Mouse (Mus musculus): ENCODE measurements around the gene Thtpa. TPM values are rescaled to one million over a fixed set of nuclear protein-coding genes. Genes with fewer than 3 reads are reported as not detected.
A peak's percentile ranks its signal among the peaks of the same experiment; 100 is the strongest.

Thtpa gene
- polyA plus RNA-seq, 1 experiment from 2014 or later: 19.2 TPM

DNA sequence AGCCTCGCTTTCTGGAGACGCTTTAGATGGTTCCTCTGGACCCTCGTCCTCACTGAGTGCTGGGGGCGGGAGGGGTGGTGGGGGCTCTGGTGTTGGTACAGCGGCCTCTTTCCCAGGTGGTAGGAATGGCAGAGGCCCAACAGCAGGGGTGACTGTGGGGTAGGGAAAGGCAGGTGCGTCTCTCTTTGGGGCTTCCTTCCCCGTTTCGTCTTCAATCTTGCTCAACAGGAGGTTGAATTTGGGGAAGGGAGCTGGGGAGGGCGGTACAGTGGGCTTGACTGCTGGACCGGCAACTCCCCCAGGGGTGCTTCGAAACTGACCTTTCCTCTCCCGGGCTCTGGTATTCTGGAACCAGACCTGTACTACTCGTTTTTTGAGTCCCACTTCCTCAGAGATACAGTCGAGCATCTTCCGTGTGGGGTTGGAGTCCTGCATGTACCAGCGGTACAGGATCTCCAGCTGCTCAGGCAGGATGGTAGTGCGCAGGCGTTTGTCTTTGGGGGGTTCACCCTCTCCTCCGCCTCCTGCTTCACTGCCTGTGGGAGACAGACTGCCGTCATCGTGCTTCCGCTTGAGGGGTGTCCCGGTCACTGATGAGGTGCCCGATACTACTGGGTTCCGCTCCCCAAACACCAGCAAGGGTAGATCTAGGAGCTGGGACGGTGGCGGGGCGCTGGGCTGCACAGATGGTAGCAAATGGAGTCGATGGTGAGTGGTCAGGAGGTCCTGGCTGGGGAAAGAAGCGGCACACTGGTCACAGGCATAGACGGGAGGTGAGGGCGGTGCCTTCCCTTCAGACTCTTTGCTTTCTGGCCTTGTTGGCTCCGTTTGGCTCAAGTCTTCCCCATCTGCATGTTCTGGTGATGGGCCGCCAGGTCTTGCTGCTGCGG, 29.9 kb upstream of the Thtpa start:
- H3K27me3 ChIP-seq (ENCODE audit: insufficient read depth, low read length): no peaks in the 10 kb centered on the region
- DNase-seq (no peak), ATAC-seq (ENCODE audit: insufficient read depth) (no peak)
- H3K9ac ChIP-seq: no peak overlapping the region
- H3K27ac ChIP-seq (ENCODE audit: low read depth): no peak overlapping the region
- no peak for TF ChIP-seq CTCF (IDR thresholded peaks at IDR 0.05; ENCODE audit: low read depth)
- no peak overlapping the region for H3K4me2 ChIP-seq
- WGBS: 61% methylated on average over 35 of the region's 35 CpGs
- no peaks in the 10 kb centered on the region for H3K9me3 ChIP-seq (ENCODE audit: low read depth, low read length)
- no peak overlapping the region for H3K4me3 ChIP-seq (ENCODE audit: low read depth, low read length)
- H3K36me3 ChIP-seq (ENCODE audit: insufficient read depth): no peaks in the 10 kb centered on the region; the same call in 1 of the 2 replicates
- H3K4me1 ChIP-seq (ENCODE audit: insufficient read depth): peaks cover 6% of the 10 kb centered on the region; the same call in 1 of the 2 replicates

- Histone ChIP-seq H3K27me3 (ENCODE audit: insufficient read depth, low read length) (no peaks in the 10 kb centered on the region), H3K9me3 (ENCODE audit: low read depth, low read length) (no peaks in the 10 kb centered on the region), H3K4me1 (ENCODE audit: insufficient read depth) (peaks cover 6% of the 10 kb centered on the region; the same call in 1 of the 2 replicates), H3K4me2 (no peak overlapping the region), H3K4me3 (ENCODE audit: low read depth, low read length) (no peak overlapping the region), H3K27ac (ENCODE audit: low read depth) (no peak overlapping the region), H3K36me3 (ENCODE audit: insufficient read depth) (no peaks in the 10 kb centered on the region; the same call in 1 of the 2 replicates), H3K9ac (no peak overlapping the region)
- ATAC-seq (ENCODE audit: insufficient read depth): no peak
- DNase-seq: no peak
- no peak for TF ChIP-seq CTCF (IDR thresholded peaks at IDR 0.05; ENCODE audit: low read depth)
- 85% methylated on average over 13 of the region's 13 CpGs for WGBS
Observed at GRCm38 (mm10) chr14:55065391-55065790, 29.2 kb upstream of the Thtpa start.

DNA sequence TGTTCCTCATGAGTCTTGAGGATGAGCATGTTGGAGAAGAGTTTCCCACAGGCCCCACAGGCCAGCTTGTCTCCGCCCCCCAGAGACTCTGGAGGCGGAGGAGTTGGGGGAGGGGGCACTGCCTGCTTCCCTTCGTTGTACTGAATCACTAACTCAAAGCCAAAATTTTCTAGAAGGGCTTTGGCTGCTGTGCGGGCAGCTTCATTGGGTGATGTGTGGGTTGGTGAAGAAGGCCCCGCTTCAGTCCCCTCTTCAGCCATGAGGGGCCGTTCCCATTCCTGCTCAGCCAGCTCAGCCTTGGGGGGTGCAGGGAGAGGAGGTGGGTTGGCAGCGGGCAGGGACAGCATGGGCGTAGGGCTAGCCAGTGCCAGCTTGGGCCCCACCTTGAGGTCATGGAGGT, 28.5 kb upstream of the Thtpa start:
- 83% methylated on average over 8 of the region's 8 CpGs for WGBS
- Histone ChIP-seq H3K9me3 (ENCODE audit: low read depth, low read length) (no peaks in the 10 kb centered on the region), H3K4me2 (no peak overlapping the region), H3K36me3 (ENCODE audit: insufficient read depth) (no peaks in the 10 kb centered on the region; the same call in 1 of the 2 replicates), H3K4me3 (ENCODE audit: low read depth, low read length) (no peak overlapping the region), H3K9ac (no peak overlapping the region), H3K27me3 (ENCODE audit: insufficient read depth, low read length) (no peaks in the 10 kb centered on the region), H3K4me1 (ENCODE audit: insufficient read depth) (peaks cover 6% of the 10 kb centered on the region; the same call in 1 of the 2 replicates), H3K27ac (ENCODE audit: low read depth) (no peak overlapping the region)
- ATAC-seq (ENCODE audit: insufficient read depth): no peak
- DNase-seq: no peak
- no peak for TF ChIP-seq CTCF (IDR thresholded peaks at IDR 0.05; ENCODE audit: low read depth)

GRCm38 (mm10) chr14:55071756-55072155, 22.8 kb upstream of the Thtpa start:
- H3K27ac ChIP-seq (ENCODE audit: low read depth): no peak overlapping the region
- 23% methylated on average over 19 of the region's 19 CpGs for WGBS
- no peaks in the 10 kb centered on the region for H3K27me3 ChIP-seq (ENCODE audit: insufficient read depth, low read length)
- H3K4me1 ChIP-seq (ENCODE audit: insufficient read depth): no peaks in the 10 kb centered on the region
- TF ChIP-seq CTCF (IDR thresholded peaks at IDR 0.05; ENCODE audit: low read depth): no peak
- no peak overlapping the region for H3K9ac ChIP-seq
- no peaks in the 10 kb centered on the region for H3K9me3 ChIP-seq (ENCODE audit: low read depth, low read length)
- H3K4me3 ChIP-seq (ENCODE audit: low read depth, low read length): no peak overlapping the region
- ATAC-seq (ENCODE audit: insufficient read depth) (no peak), DNase-seq (no peak)
- H3K4me2 ChIP-seq: no peak overlapping the region
- no peaks in the 10 kb centered on the region for H3K36me3 ChIP-seq (ENCODE audit: insufficient read depth)

DNA sequence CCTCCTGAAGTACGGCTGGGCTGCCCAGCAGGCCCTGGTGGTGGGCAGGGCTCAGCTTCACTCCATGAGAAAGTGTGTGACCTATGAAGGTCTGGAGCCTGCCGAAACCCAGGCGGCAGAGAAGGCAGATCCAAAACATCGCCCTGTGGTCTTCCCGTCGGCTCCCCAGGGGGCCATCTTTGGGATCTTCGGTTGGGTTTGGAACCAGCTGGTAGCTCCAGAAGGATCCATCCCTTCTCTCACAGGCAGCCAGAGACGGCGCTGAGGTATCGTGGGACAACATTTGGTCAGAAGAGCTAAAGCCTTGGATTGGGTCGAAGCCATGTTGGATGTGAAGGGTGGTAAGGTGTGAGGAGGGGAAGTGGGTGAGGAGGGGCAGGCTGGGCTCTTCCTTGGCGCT, 20.2 kb upstream of the Thtpa start:
- no peaks in the 10 kb centered on the region for H3K4me1 ChIP-seq (ENCODE audit: insufficient read depth)
- H3K27ac ChIP-seq (ENCODE audit: low read depth): no peak overlapping the region
- TF ChIP-seq CTCF (IDR thresholded peaks at IDR 0.05; ENCODE audit: low read depth): no peak
- H3K4me2 ChIP-seq: no peak overlapping the region
- no peaks in the 10 kb centered on the region; the same call in 1 of the 2 replicates for H3K27me3 ChIP-seq (ENCODE audit: insufficient read depth, low read length)
- H3K9ac ChIP-seq: no peak overlapping the region
- no peaks in the 10 kb centered on the region for H3K9me3 ChIP-seq (ENCODE audit: low read depth, low read length)
- no peak overlapping the region for H3K4me3 ChIP-seq (ENCODE audit: low read depth, low read length)
- 86% methylated on average over 12 of the region's 12 CpGs for WGBS
- DNase-seq (no peak), ATAC-seq (ENCODE audit: insufficient read depth) (no peak)
- no peaks in the 10 kb centered on the region for H3K36me3 ChIP-seq (ENCODE audit: insufficient read depth)

- Histone ChIP-seq H3K27me3 (ENCODE audit: insufficient read depth, low read length) (no peaks in the 10 kb centered on the region; the same call in 1 of the 2 replicates), H3K4me2 (no peak overlapping the region), H3K27ac (ENCODE audit: low read depth) (no peak overlapping the region), H3K4me1 (ENCODE audit: insufficient read depth) (no peaks in the 10 kb centered on the region), H3K9ac (no peak overlapping the region), H3K4me3 (ENCODE audit: low read depth, low read length) (no peak overlapping the region), H3K9me3 (ENCODE audit: low read depth, low read length) (no peaks in the 10 kb centered on the region), H3K36me3 (ENCODE audit: insufficient read depth) (no peaks in the 10 kb centered on the region)
- 26% methylated on average over 6 of the region's 6 CpGs for WGBS
- ATAC-seq (ENCODE audit: insufficient read depth) (no peak), DNase-seq (peak; percentile 58)
- TF ChIP-seq CTCF (IDR thresholded peaks at IDR 0.05; ENCODE audit: low read depth): no peak
Observed at GRCm38 (mm10) chr14:55076224-55076623, 18.4 kb upstream of the Thtpa start.

DNA sequence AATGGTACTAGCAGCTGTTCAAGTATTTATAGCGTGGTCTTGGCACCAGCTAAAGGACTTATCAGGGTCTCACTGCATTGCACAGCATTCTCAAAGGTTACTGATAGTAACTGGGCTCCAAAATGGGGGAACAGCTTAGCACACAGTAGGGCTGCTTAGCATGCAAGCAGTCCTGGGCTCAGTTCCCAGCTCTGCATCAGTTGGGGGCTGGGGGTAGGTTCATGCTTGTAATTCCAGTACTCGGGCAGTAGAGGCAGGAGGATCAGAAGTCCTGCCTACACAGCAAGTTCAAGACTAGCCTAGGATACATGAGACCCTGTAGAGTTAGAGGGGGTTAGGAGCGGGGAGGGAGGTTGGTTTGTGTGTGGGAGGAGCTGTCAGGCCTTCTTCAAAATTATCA, 17.6 kb upstream of the Thtpa start:
- 0 out of 2 replicates have a peak, but pooled peaks have one; percentile 6 for TF ChIP-seq CTCF (IDR thresholded peaks at IDR 0.05; ENCODE audit: low read depth)
- Histone ChIP-seq H3K27me3 (ENCODE audit: insufficient read depth, low read length) (no peaks in the 10 kb centered on the region; the same call in 1 of the 2 replicates), H3K4me2 (no peak overlapping the region), H3K9me3 (ENCODE audit: low read depth, low read length) (no peaks in the 10 kb centered on the region), H3K36me3 (ENCODE audit: insufficient read depth) (no peaks in the 10 kb centered on the region), H3K4me1 (ENCODE audit: insufficient read depth) (no peaks in the 10 kb centered on the region), H3K27ac (ENCODE audit: low read depth) (no peak overlapping the region), H3K4me3 (ENCODE audit: low read depth, low read length) (no peak overlapping the region), H3K9ac (no peak overlapping the region)
- WGBS: 67% methylated on average over 3 of the region's 3 CpGs
- DNase-seq: no peak
- no peak for ATAC-seq (ENCODE audit: insufficient read depth)

All from lung, embryonic 14.5 days (tissue).